Mouse (Mus musculus) lung, adult 2 months (tissue): ENCODE data around the gene Serpini1.
"Not testable (repeated sequence)": the region's sequence is repeated elsewhere in the genome, so short reads cannot be mapped to it uniquely, and the experiment has no call there.

Source experiments
- CTCF ChIP-seq: fragments of 200-500 bp; IDR thresholded peaks from 2 replicates; pipeline ENCODE4 v1.5.1; 2011; ENCODE audit warnings: mild to moderate bottlenecking, low read length, control low read depth; ENCODE audit not compliant: insufficient read depth
- POLR2A ChIP-seq: fragments of 200-500 bp; IDR thresholded peaks from 2 replicates; pipeline ENCODE4 v1.6.1; 2011; ENCODE audit warnings: low read depth, mild to moderate bottlenecking, control low read depth, low read length, borderline replicate concordance; ENCODE audit errors: extremely low read depth

GRCm38 (mm10) chr3:75653901-75654300 is 96.6 kb downstream of the Serpini1 start:
- TF ChIP-seq POLR2A, CTCF: not testable (repeated sequence)
